Mouse (Mus musculus): ENCODE measurements around the gene Slc25a36.

The Slc25a36 gene

GRCm38 (mm10) chr9:97110571-97111390 lies at the start of gene Slc25a36:
Gene Slc25a36, minus strand, starts transcription at chr9:97111157.
- DNase-seq: peak; percentile 96

GRCm38 (mm10) chr9:97158412-97158811 lies 47.5 kb upstream of the Slc25a36 start:
- DNase-seq: no peak

- DNase-seq: no peak
Observed at GRCm38 (mm10) chr9:97155981-97156380, 45.0 kb upstream of the Slc25a36 start.

GRCm38 (mm10) chr9:97154956-97155355 lies 44.0 kb upstream of the Slc25a36 start:
- DNase-seq: no peak

GRCm38 (mm10) chr9:97153006-97153405 lies 42.0 kb upstream of the Slc25a36 start:
- no peak for DNase-seq

- no peak for DNase-seq
Observed at GRCm38 (mm10) chr9:97147270-97147669, 36.3 kb upstream of the Slc25a36 start.

GRCm38 (mm10) chr9:97145351-97145750 lies 34.4 kb upstream of the Slc25a36 start:
- no peak for DNase-seq

GRCm38 (mm10) chr9:97143416-97143815 lies 32.5 kb upstream of the Slc25a36 start:
- DNase-seq: no peak

- DNase-seq: no peak
Observed at GRCm38 (mm10) chr9:97142558-97142957, 31.6 kb upstream of the Slc25a36 start.

GRCm38 (mm10) chr9:97141723-97142122 lies 30.8 kb upstream of the Slc25a36 start:
- DNase-seq: no peak

- no peak for DNase-seq
Observed at GRCm38 (mm10) chr9:97140145-97140932, 29.4 kb upstream of the Slc25a36 start.

GRCm38 (mm10) chr9:97137678-97138077 lies 26.7 kb upstream of the Slc25a36 start:
- no peak for DNase-seq

GRCm38 (mm10) chr9:97137116-97137515 lies 26.2 kb upstream of the Slc25a36 start:
- DNase-seq: no peak

GRCm38 (mm10) chr9:97135866-97136265 lies 24.9 kb upstream of the Slc25a36 start:
- no peak for DNase-seq

GRCm38 (mm10) chr9:97133178-97133577 lies 22.2 kb upstream of the Slc25a36 start:
- no peak for DNase-seq

GRCm38 (mm10) chr9:97130001-97130400 lies 19.0 kb upstream of the Slc25a36 start:
- no peak for DNase-seq

- DNase-seq: no peak
Observed at GRCm38 (mm10) chr9:97123934-97124692, 13.2 kb upstream of the Slc25a36 start.

GRCm38 (mm10) chr9:97121432-97121831 lies 10.5 kb upstream of the Slc25a36 start:
- no peak for DNase-seq

GRCm38 (mm10) chr9:97114271-97114670 lies 3.3 kb upstream of the Slc25a36 start:
- no peak for DNase-seq

- DNase-seq: no peak
Observed at GRCm38 (mm10) chr9:97113555-97113929, 2.6 kb upstream of the Slc25a36 start.

GRCm38 (mm10) chr9:97112797-97113554 lies 2.0 kb upstream of the Slc25a36 start:
- DNase-seq: no peak

- DNase-seq: no peak
Observed at GRCm38 (mm10) chr9:97112238-97112637, 1.3 kb upstream of the Slc25a36 start.

- no peak for DNase-seq
Observed at GRCm38 (mm10) chr9:97111506-97111905, 549 bp upstream of the Slc25a36 start.
